Mouse (Mus musculus): ENCODE measurements around the gene Mafg. TPM values are rescaled to one million over a fixed set of nuclear protein-coding genes. Genes with fewer than 3 reads are reported as not detected.
"Not testable (repeated sequence)": the region's sequence is repeated elsewhere in the genome, so short reads cannot be mapped to it uniquely, and the experiment has no call there.

Mafg gene
- polyA plus RNA-seq, 1 experiment from 2014 or later: 26.9 TPM

GRCm38 (mm10) chr11:120598990-120599549 lies 34.3 kb downstream of the Mafg start:
- peaks cover 19% of the 10 kb centered on the region for H3K4me1 ChIP-seq (replicated peaks)
- H3K27me3 ChIP-seq (replicated peaks): no peaks in the 10 kb centered on the region
- H3K36me3 ChIP-seq: peaks cover 29% of the 10 kb centered on the region
- 45% methylated on average over 17 of the region's 17 CpGs for WGBS
- peak overlapping the region; percentile 75 for H3K27ac ChIP-seq
- no peaks in the 10 kb centered on the region for H3K9me3 ChIP-seq
- H3K4me3 ChIP-seq (replicated peaks): peak overlapping the region; percentile 97
- H3K9ac ChIP-seq: peak overlapping the region; percentile 99
- no peak for ATAC-seq
- H3K4me2 ChIP-seq (replicated peaks): peak overlapping the region; percentile 82

GRCm38 (mm10) chr11:120598283-120598989 lies 35.0 kb downstream of the Mafg start, which contains the start of the genes Alyref and Anapc11:
Gene Alyref (minus strand): TSS chr11:120598365.
Gene Anapc11 (plus strand): TSS chr11:120598421.
- H3K4me2 ChIP-seq (replicated peaks): peak within 1 kb of the TSS; percentile 92
- peak within 1 kb of the TSS; percentile 92 for H3K27ac ChIP-seq
- H3K9me3 ChIP-seq: no peaks in the 10 kb centered on the region
- H3K36me3 ChIP-seq: peaks cover 34% of the 10 kb centered on the region
- ATAC-seq: peak; percentile 99
- peak within 1 kb of the TSS; percentile 97 for H3K4me3 ChIP-seq (replicated peaks)
- H3K9ac ChIP-seq: peak within 1 kb of the TSS; percentile 99
- H3K4me1 ChIP-seq (replicated peaks): peaks cover 19% of the 10 kb centered on the region
- WGBS: under 1% methylated on average over 87 of the region's 88 CpGs
- no peaks in the 10 kb centered on the region for H3K27me3 ChIP-seq (replicated peaks)

- WGBS: 2% methylated on average over 99 of the region's 99 CpGs
- Histone ChIP-seq H3K36me3 (peaks cover 41% of the 10 kb centered on the region), H3K9ac (peak overlapping the region; percentile 99), H3K27ac (peak overlapping the region; percentile 92), H3K9me3 (no peaks in the 10 kb centered on the region), H3K4me3 (replicated peaks) (peak overlapping the region; percentile 97), H3K4me2 (replicated peaks) (peak overlapping the region; percentile 92), H3K27me3 (replicated peaks) (no peaks in the 10 kb centered on the region), H3K4me1 (replicated peaks) (peaks cover 19% of the 10 kb centered on the region)
- ATAC-seq: peak; percentile 53
Observed at GRCm38 (mm10) chr11:120597240-120598235, 35.9 kb downstream of the Mafg start.

- ATAC-seq: no peak
- 87% methylated on average over 6 of the region's 6 CpGs for whole genome bisulfite sequencing
- peaks cover 37% of the 10 kb centered on the region for H3K36me3 ChIP-seq
Observed at GRCm38 (mm10) chr11:120588531-120588930, 44.9 kb downstream of the Mafg start.

GRCm38 (mm10) chr11:120583937-120584336 lies 49.5 kb downstream of the Mafg start:
- peaks cover 15% of the 10 kb centered on the region for H3K4me1 ChIP-seq (replicated peaks)
- 100% methylated on average over 1 of the region's 1 CpGs for WGBS
- no peak overlapping the region for H3K27ac ChIP-seq
- H3K9me3 ChIP-seq: no peaks in the 10 kb centered on the region
- H3K4me2 ChIP-seq (replicated peaks): no peak overlapping the region
- ATAC-seq: no peak
- H3K36me3 ChIP-seq: peaks cover 24% of the 10 kb centered on the region
- H3K9ac ChIP-seq: no peak overlapping the region
- no peaks in the 10 kb centered on the region for H3K27me3 ChIP-seq (replicated peaks)
- H3K4me3 ChIP-seq (replicated peaks): no peak overlapping the region

More at GRCm38 (mm10) chr11:120588531-120588930, 44.9 kb downstream of the Mafg start:
- no peaks in the 10 kb centered on the region for H3K27me3 ChIP-seq (replicated peaks)
- no peak overlapping the region for H3K4me2 ChIP-seq (replicated peaks)
- no peaks in the 10 kb centered on the region for H3K4me1 ChIP-seq (replicated peaks)
- H3K9me3 ChIP-seq: no peaks in the 10 kb centered on the region
- H3K27ac ChIP-seq: no peak overlapping the region
- H3K9ac ChIP-seq: no peak overlapping the region
- H3K4me3 ChIP-seq (replicated peaks): no peak overlapping the region

GRCm38 (mm10) chr11:120582982-120583293 lies 50.5 kb downstream of the Mafg start:
- not testable (repeated sequence) for H3K9ac ChIP-seq; H3K27me3 ChIP-seq (replicated peaks); H3K4me2 ChIP-seq (replicated peaks); H3K9me3 ChIP-seq; ATAC-seq; H3K4me3 ChIP-seq (replicated peaks); H3K27ac ChIP-seq
- Histone ChIP-seq H3K36me3 (peaks cover 28% of the 10 kb centered on the region), H3K4me1 (replicated peaks) (peaks cover 25% of the 10 kb centered on the region)
- WGBS: 96% methylated on average over 2 of the region's 2 CpGs

- Histone ChIP-seq H3K36me3 (peaks cover 30% of the 10 kb centered on the region), H3K27me3 (replicated peaks) (no peaks in the 10 kb centered on the region), H3K4me3 (replicated peaks) (peak overlapping the region; percentile 81), H3K9ac (peak overlapping the region; percentile 95), H3K4me2 (replicated peaks) (peak overlapping the region; percentile 93), H3K4me1 (replicated peaks) (peaks cover 28% of the 10 kb centered on the region), H3K9me3 (no peaks in the 10 kb centered on the region), H3K27ac (peak overlapping the region; percentile 75)
- ATAC-seq: no peak
- WGBS: 74% methylated on average over 8 of the region's 8 CpGs
Observed at GRCm38 (mm10) chr11:120582268-120582981, 51.0 kb downstream of the Mafg start.

- H3K4me1 ChIP-seq (replicated peaks): peaks cover 34% of the 10 kb centered on the region
- 3% methylated on average over 75 of the region's 75 CpGs for WGBS
- H3K27me3 ChIP-seq (replicated peaks): no peaks in the 10 kb centered on the region
- ATAC-seq: peak; percentile 68
- peak within 1 kb of the TSS; percentile 93 for H3K4me2 ChIP-seq (replicated peaks)
- H3K9ac ChIP-seq: peak within 1 kb of the TSS; percentile 95
- H3K27ac ChIP-seq: peak within 1 kb of the TSS; percentile 75
- peak within 1 kb of the TSS; percentile 81 for H3K4me3 ChIP-seq (replicated peaks)
- H3K9me3 ChIP-seq: no peaks in the 10 kb centered on the region
- peaks cover 27% of the 10 kb centered on the region for H3K36me3 ChIP-seq
Observed at GRCm38 (mm10) chr11:120581490-120582267, 51.7 kb downstream of the Mafg start, which contains the start of gene Arhgdia. Gene Arhgdia (minus strand): TSS chr11:120581624.

GRCm38 (mm10) chr11:120580871-120581331 lies 52.5 kb downstream of the Mafg start:
- H3K4me1 ChIP-seq (replicated peaks): peaks cover 38% of the 10 kb centered on the region
- peak; percentile 64 for ATAC-seq
- peaks cover 24% of the 10 kb centered on the region for H3K36me3 ChIP-seq
- peak overlapping the region; percentile 81 for H3K4me3 ChIP-seq (replicated peaks)
- H3K27me3 ChIP-seq (replicated peaks): no peaks in the 10 kb centered on the region
- peak overlapping the region; percentile 75 for H3K27ac ChIP-seq
- H3K9ac ChIP-seq: peak overlapping the region; percentile 95
- no peaks in the 10 kb centered on the region for H3K9me3 ChIP-seq
- peak overlapping the region; percentile 93 for H3K4me2 ChIP-seq (replicated peaks)
- WGBS: 2% methylated on average over 37 of the region's 44 CpGs

- Histone ChIP-seq H3K4me1 (replicated peaks) (peaks cover 38% of the 10 kb centered on the region), H3K9ac (peak overlapping the region; percentile 95), H3K27me3 (replicated peaks) (no peaks in the 10 kb centered on the region), H3K36me3 (peaks cover 23% of the 10 kb centered on the region), H3K9me3 (no peaks in the 10 kb centered on the region), H3K4me3 (replicated peaks) (peak overlapping the region; percentile 81), H3K27ac (peak overlapping the region; percentile 75), H3K4me2 (replicated peaks) (peak overlapping the region; percentile 93)
- 0 out of 2 replicates have a peak, but pooled peaks have one; percentile 16 for ATAC-seq
- WGBS: 52% methylated on average over 7 of the region's 7 CpGs
Observed at GRCm38 (mm10) chr11:120580190-120580589, 53.2 kb downstream of the Mafg start.
